Mouse (Mus musculus): Measurements from ENCODE around the gene Gramd1c. TPM values are rescaled to one million over a fixed set of nuclear protein-coding genes. Genes with fewer than 3 reads are reported as not detected.

Gene Gramd1c
- total RNA-seq, 2 experiments from 2014 or later = 5.8 to 6.2 TPM

GRCm38 (mm10) chr16:44018986-44019548, 44.1 kb downstream of the Gramd1c start:
- no peak for DNase-seq (ENCODE audit: low spot score in 2 of 2)

GRCm38 (mm10) chr16:44018372-44018771, 44.8 kb downstream of the Gramd1c start:
- no peak for DNase-seq (ENCODE audit: low spot score in 2 of 2)

GRCm38 (mm10) chr16:44017707-44018106, 45.4 kb downstream of the Gramd1c start:
- no peak for DNase-seq (ENCODE audit: low spot score in 2 of 2)

GRCm38 (mm10) chr16:44016164-44016563, 47.0 kb downstream of the Gramd1c start:
- no peak for DNase-seq (ENCODE audit: low spot score in 2 of 2)

- DNase-seq (ENCODE audit: low spot score in 2 of 2) = no peak
Observed at GRCm38 (mm10) chr16:44015416-44016158, 47.6 kb downstream of the Gramd1c start.

GRCm38 (mm10) chr16:44011010-44011409, 52.1 kb downstream of the Gramd1c start:
- DNase-seq (ENCODE audit: low spot score in 2 of 2) = no peak

- no peak for DNase-seq (ENCODE audit: low spot score in 2 of 2)
Observed at GRCm38 (mm10) chr16:44002086-44002485, 61.1 kb downstream of the Gramd1c start.

GRCm38 (mm10) chr16:43999541-43999940, 63.6 kb downstream of the Gramd1c start:
- DNase-seq (ENCODE audit: low spot score in 2 of 2) = no peak

- no peak for DNase-seq (ENCODE audit: low spot score in 2 of 2)
Observed at GRCm38 (mm10) chr16:43999111-43999510, 64.0 kb downstream of the Gramd1c start.

- DNase-seq (ENCODE audit: low spot score in 2 of 2) = no peak
Observed at GRCm38 (mm10) chr16:43994623-43995022, 68.5 kb downstream of the Gramd1c start.

GRCm38 (mm10) chr16:43986299-43986698, 76.8 kb downstream of the Gramd1c start:
- no peak for DNase-seq (ENCODE audit: low spot score in 2 of 2)

GRCm38 (mm10) chr16:43980110-43980609, 83.0 kb downstream of the Gramd1c start:
- no peak for DNase-seq (ENCODE audit: low spot score in 2 of 2)

GRCm38 (mm10) chr16:43979328-43980109, 83.6 kb downstream of the Gramd1c start, which contains the start of gene Zdhhc23:
Gene Zdhhc23, minus strand, starts transcription at chr16:43979791.
- DNase-seq (ENCODE audit: low spot score in 2 of 2) = peak; percentile 32 to 56

- DNase-seq (ENCODE audit: low spot score in 2 of 2) = peak in 1 of 2 experiments; percentile 51
Observed at GRCm38 (mm10) chr16:43979010-43979327, 84.2 kb downstream of the Gramd1c start.

- DNase-seq (ENCODE audit: low spot score in 2 of 2) = no peak
Observed at GRCm38 (mm10) chr16:43973606-43974220, 89.4 kb downstream of the Gramd1c start.

GRCm38 (mm10) chr16:43973147-43973546, 90.0 kb downstream of the Gramd1c start:
- DNase-seq (ENCODE audit: low spot score in 2 of 2) = no peak

GRCm38 (mm10) chr16:43972391-43972790, 90.8 kb downstream of the Gramd1c start:
- no peak for DNase-seq (ENCODE audit: low spot score in 2 of 2)

GRCm38 (mm10) chr16:43971741-43972140, 91.4 kb downstream of the Gramd1c start:
- no peak for DNase-seq (ENCODE audit: low spot score in 2 of 2)

GRCm38 (mm10) chr16:43971189-43971588, 92.0 kb downstream of the Gramd1c start:
- DNase-seq (ENCODE audit: low spot score in 2 of 2) = no peak

GRCm38 (mm10) chr16:43970426-43970825, 92.7 kb downstream of the Gramd1c start:
- DNase-seq (ENCODE audit: low spot score in 2 of 2) = no peak

- no peak for DNase-seq (ENCODE audit: low spot score in 2 of 2)
Observed at GRCm38 (mm10) chr16:43965781-43966389, 97.3 kb downstream of the Gramd1c start.

Data from layer of hippocampus, postnatal 10 days (tissue).